Mouse (Mus musculus) cerebellum, adult 9-11 months (tissue): ENCODE measurements around the gene Hip1.

Experiments used
- DNase-seq: peaks from one replicate; pipeline ENCODE4 v3.0.0; 2022

The Hip1 gene

GRCm38 (mm10) chr5:135362572-135362971, 182.3 kb downstream of the Hip1 start:
- no peak for DNase-seq

GRCm38 (mm10) chr5:135359772-135360171, 185.1 kb downstream of the Hip1 start:
- no peak for DNase-seq

- no peak for DNase-seq
Measured at GRCm38 (mm10) chr5:135357556-135357955, 187.4 kb downstream of the Hip1 start.
